Mouse (Mus musculus) olfactory bulb, adult 2 months (tissue): Measurements from ENCODE around the gene Gli3.

ENCODE experiments used
- CTCF ChIP-seq: fragments of 200-500 bp; IDR thresholded peaks from 2 replicates; pipeline ENCODE4 v1.5.1; 2012; ENCODE audit warnings: low read depth, mild to moderate bottlenecking, low read length, moderate library complexity; ENCODE audit not compliant: insufficient read depth
- POLR2A ChIP-seq: fragments of 200-500 bp; IDR thresholded peaks from 2 replicates; pipeline ENCODE4 v1.6.1; 2012; ENCODE audit warnings: mild to moderate bottlenecking, low read depth, low read length, moderate library complexity; ENCODE audit not compliant: insufficient read depth

GRCm38 (mm10) chr13:15721446-15721845 lies 258.4 kb downstream of the Gli3 start:
- no peak for TF ChIP-seq CTCF
- TF ChIP-seq POLR2A, result no peak
